Mouse (Mus musculus) embryonic fibroblast, embryonic 13.5 days (primary cell): ENCODE data around the gene Kctd19. TPM values are rescaled to one million over a fixed set of nuclear protein-coding genes. Genes with fewer than 3 reads are reported as not detected.

ENCODE experiments used
- H3K27ac ChIP-seq: 2 replicates; pipeline ENCODE4 v1.5.1; 2012; ENCODE audit warnings: low read length, control low read depth, inconsistent platforms; ENCODE audit not compliant: insufficient read depth
- H3K4me1 ChIP-seq: 2 replicates; pipeline ENCODE4 v1.6.1; 2011; ENCODE audit warnings: low read length; ENCODE audit not compliant: control insufficient read depth, insufficient read depth
- H3K4me3 ChIP-seq: 2 replicates; pipeline ENCODE4 v1.5.1; 2011; ENCODE audit warnings: mild to moderate bottlenecking, control low read depth, low read length; ENCODE audit not compliant: insufficient read depth
- CTCF ChIP-seq: IDR thresholded peaks from 2 replicates; pipeline ENCODE4 v1.5.1; 2011; ENCODE audit warnings: mild to moderate bottlenecking, control low read depth, low read length, moderate library complexity, borderline replicate concordance; ENCODE audit not compliant: insufficient read depth
- POLR2A ChIP-seq: IDR thresholded peaks from 2 replicates; pipeline ENCODE4 v1.6.1; 2011; ENCODE audit warnings: low read depth, mild to moderate bottlenecking, control low read depth, low read length, moderate library complexity
- polyA plus RNA-seq: library from polyadenylated mRNA; stranded (reverse); fragments of >200 nt; gene quantifications from 2 replicates; pipeline ENCODE4 v1.2.4, GENCODE M21; 2011; ENCODE audit warnings: low read depth; ENCODE audit not compliant: missing spikeins, insufficient read length

Gene Kctd19
- polyA plus RNA-seq, 1 experiment = not detected

- 0 out of 2 replicates have a peak, but pooled peaks cover 2% of the 10 kb centered on the region for H3K4me1 ChIP-seq
- no peak overlapping the region for H3K4me3 ChIP-seq
- no peak overlapping the region for H3K27ac ChIP-seq
- TF ChIP-seq POLR2A (no peak), CTCF (no peak)
Observed at GRCm38 (mm10) chr8:105445296-105446126, 32.2 kb upstream of the Kctd19 start.

DNA sequence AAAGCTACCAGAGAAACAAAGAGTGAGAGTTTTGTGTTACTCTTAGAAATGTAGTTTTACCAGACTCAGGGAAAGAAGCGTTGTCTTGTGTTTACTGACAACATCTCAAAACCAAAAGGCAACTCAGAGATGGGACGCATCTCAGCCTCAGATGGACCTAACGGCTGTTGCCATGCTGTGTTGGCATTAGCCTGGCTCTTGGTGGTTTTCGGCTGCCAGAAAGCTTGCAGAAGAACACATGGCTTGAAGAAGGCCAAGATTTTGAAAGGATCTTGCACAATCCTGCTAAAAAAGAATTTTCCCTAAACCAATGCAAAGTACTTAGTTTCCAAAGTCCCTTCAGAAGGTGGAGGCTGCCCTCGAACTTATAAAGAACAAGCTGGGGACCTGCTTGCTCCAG is 29.4 kb upstream of the Kctd19 start:
- TF ChIP-seq CTCF (no peak), POLR2A (no peak)
- 0 out of 2 replicates have a peak, but pooled peaks cover 2% of the 10 kb centered on the region for H3K4me1 ChIP-seq
- H3K27ac ChIP-seq = no peak overlapping the region

GRCm38 (mm10) chr8:105441433-105441832 is 28.1 kb upstream of the Kctd19 start:
- Histone ChIP-seq H3K27ac (no peak overlapping the region), H3K4me1 (0 out of 2 replicates have a peak, but pooled peaks cover 2% of the 10 kb centered on the region), H3K4me3 (no peak overlapping the region)
- no peak for TF ChIP-seq POLR2A
- TF ChIP-seq CTCF = no peak

More for the DNA sequence above, 29.4 kb upstream of the Kctd19 start:
- no peak overlapping the region for H3K4me3 ChIP-seq

DNA sequence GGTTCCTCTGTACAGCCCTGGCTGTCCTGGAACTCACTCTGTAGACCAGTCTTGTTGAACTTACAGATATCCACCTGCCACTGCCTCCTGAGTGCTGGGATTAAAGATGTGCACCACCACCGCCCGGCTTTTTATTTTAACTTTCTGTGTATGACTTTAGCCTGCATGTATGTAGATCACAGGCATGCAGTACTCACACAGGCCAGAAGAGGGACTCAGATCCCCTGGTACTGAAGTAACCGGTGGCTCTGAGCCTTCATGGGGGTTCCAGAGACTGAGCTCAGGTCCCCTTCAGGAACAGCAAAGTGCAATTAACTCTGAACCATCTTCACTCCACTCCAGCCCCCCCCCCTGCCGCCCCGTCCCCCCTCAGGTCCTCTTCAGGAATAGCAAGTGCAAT is 25.6 kb upstream of the Kctd19 start:
- Histone ChIP-seq H3K4me1 (no peaks in the 10 kb centered on the region), H3K4me3 (no peak overlapping the region), H3K27ac (no peak overlapping the region)
- no peak for TF ChIP-seq CTCF

GRCm38 (mm10) chr8:105437078-105437748 is 23.9 kb upstream of the Kctd19 start:
- Histone ChIP-seq H3K4me1 (no peaks in the 10 kb centered on the region), H3K4me3 (no peak overlapping the region), H3K27ac (no peak overlapping the region)
- TF ChIP-seq CTCF (no peak), POLR2A (no peak)

DNA sequence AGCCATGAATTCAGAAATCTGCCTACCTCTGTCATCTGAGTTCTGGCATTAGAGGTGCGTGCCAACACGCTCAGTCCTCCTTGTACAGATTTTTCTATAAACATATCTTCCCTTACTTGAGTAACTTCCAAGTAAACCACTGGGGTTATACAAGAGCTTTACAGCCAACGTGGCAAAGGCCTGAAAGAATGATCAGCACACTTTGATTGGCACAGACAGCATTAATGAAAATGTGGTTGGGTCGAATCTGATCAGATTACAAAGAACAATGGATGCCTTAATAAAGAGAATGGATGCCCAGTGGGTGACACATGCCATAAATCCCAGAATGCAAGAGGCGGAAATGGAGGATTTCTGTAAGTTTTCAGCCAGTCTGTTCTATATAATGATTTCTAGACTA is 22.9 kb upstream of the Kctd19 start:
- TF ChIP-seq POLR2A (no peak), CTCF (no peak)
- H3K27ac ChIP-seq = no peak overlapping the region
- no peaks in the 10 kb centered on the region for H3K4me1 ChIP-seq
- no peak overlapping the region for H3K4me3 ChIP-seq

GRCm38 (mm10) chr8:105434136-105434535 is 20.8 kb upstream of the Kctd19 start:
- Histone ChIP-seq H3K4me3 (no peak overlapping the region), H3K4me1 (no peaks in the 10 kb centered on the region), H3K27ac (no peak overlapping the region)
- TF ChIP-seq CTCF (no peak), POLR2A (no peak)

DNA sequence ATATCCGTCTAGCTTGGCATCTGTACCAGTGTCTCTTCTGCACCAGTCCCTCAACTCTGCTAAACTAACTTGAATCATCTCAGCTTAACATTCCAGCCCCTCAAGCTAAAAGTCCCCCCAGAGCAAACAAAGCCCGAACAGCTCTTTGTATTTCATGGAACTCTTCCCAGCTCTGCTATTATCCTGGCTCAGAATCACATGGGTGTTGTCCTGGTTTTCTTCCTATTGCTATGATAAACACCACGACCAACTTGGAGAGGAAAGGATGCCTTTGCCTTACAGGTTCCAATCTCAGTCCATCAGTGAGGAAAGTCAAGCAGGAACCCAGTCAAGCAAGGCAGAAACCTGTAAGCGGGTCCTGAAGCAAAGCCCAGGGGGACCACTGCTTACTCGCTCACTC is 20.2 kb upstream of the Kctd19 start:
- TF ChIP-seq CTCF (no peak), POLR2A (no peak)
- H3K4me3 ChIP-seq = no peak overlapping the region
- H3K4me1 ChIP-seq = no peaks in the 10 kb centered on the region

DNA sequence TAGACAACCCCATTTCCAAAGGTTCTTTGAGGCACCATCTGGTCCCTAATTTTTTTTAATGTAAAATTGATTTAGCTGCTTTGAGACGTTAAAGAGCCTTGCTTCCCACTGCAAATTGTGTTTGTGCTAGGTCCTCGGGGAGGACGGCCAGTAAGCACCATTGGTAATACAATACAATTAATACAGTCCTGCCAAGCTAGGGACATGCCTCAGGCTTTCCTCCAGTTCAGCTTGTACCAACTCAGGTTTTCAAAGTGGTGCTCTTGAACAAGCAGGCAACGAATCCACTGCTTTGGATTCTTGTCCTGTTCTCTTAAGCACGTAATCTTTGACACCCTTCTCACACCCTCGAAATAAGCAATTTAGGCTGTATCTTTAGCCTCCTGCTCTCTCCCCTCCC is 19.7 kb upstream of the Kctd19 start:
- Histone ChIP-seq H3K4me3 (no peak overlapping the region), H3K27ac (no peak overlapping the region), H3K4me1 (no peaks in the 10 kb centered on the region)
- TF ChIP-seq POLR2A = no peak
- TF ChIP-seq CTCF = no peak

More for the DNA sequence above, 20.2 kb upstream of the Kctd19 start:
- H3K27ac ChIP-seq = no peak overlapping the region
